17 mouse cellular contexts compared by ENCODE assay signal in the genomic region with DNA sequence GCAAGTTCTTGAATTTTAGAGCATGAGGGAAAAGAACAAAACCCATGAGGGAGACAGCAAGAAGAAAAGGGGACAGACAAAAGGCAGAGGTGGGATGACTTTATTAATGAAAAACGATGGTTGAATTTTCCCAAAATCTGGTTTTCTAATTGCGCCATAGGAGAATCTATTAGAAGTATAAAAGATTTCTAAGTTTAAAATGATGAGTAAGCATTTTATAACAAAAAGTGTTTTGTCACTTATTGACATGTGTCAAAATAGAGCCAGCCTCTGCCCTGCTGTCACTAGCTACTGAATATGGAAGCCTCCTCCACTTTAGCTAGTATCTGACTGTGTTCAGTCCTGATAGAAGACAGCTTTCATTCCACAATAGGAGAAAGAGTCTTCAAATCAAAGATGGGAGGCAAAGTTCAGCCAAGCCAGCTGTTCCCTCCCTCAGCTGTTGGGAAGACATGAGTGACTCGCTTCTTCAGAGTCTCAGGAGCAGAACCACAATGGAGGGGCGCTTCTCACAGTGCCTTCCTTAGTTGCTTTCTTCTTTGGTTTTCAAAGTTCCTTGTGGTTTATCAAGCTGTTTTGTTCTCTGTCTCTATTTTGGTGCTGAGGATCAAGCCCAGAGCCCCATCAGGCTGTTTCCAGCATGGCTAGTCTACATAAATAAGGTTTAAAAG.
DNase-seq lines count a peak whose midpoint lies in the region; TF ChIP-seq lines count a peak whose summit lies in the region.
"Had no signal": no experiment of that assay in that cellular context is flagged by ENCODE, and none has a peak within 500 bp of the region (broad histone marks: within the 10 kb centered on the region; RNA-seq: fewer than 3 reads in every experiment).

No protein-coding gene starts in this region.

- H3K9ac ChIP-seq in CH12.LX (ENCODE audit: insufficient read depth, low read depth) = no peak overlapping the region
- H3K9ac ChIP-seq: forebrain, embryonic 13.5 days; heart, embryonic 13.5 days; hindbrain, embryonic 15.5 days had no signal

- WGBS in thymus, adult 2 months = 55% methylated on average over 4 of the region's 4 CpGs

- no peak overlapping the region for H3K27ac ChIP-seq in thymus, adult 2 months (ENCODE audit: control insufficient read depth, insufficient read depth, low read length)
- no peak overlapping the region for H3K27ac ChIP-seq in CH12.LX (ENCODE audit: insufficient read depth, low read depth)
- H3K27ac ChIP-seq: embryonic facial prominence, embryonic 10.5 days; forebrain, embryonic 13.5 days; heart, embryonic 13.5 days; hindbrain, embryonic 15.5 days had no signal

- no peak for TF ChIP-seq POLR2A in thymus, adult 2 months (IDR thresholded peaks at IDR 0.05; ENCODE audit: control insufficient read depth, extremely low read depth, insufficient read depth, low read length, poor library complexity)
- TF ChIP-seq POLR2A in CH12.LX (IDR thresholded peaks at IDR 0.05; ENCODE audit: low read depth, low read length) (no peak), myocyte (IDR thresholded peaks at IDR 0.05; ENCODE audit: insufficient read length, low read depth) (no peak)

- TF ChIP-seq EP300 in CH12.LX (IDR thresholded peaks at IDR 0.05; ENCODE audit: low read length) = no peak

- peaks cover 10% of the 10 kb centered on the region for H3K9me3 ChIP-seq in CH12.LX (replicated peaks; ENCODE audit: low read length)
- H3K9me3 ChIP-seq: hindbrain, embryonic 15.5 days had no signal

- H3K4me3 ChIP-seq in thymus, adult 2 months (ENCODE audit: control insufficient read depth, insufficient read depth, low read length) = no peak overlapping the region
- H3K4me3 ChIP-seq in CH12.LX (replicated peaks in 1 of 3; ENCODE audit: low read depth in 2 of 3, low read length in 2 of 3, poor library complexity in 1 of 3) = no peak overlapping the region
- no peak overlapping the region for H3K4me3 ChIP-seq in myocyte
- H3K4me3 ChIP-seq: embryonic facial prominence, embryonic 10.5 days; forebrain, embryonic 13.5 days; heart, embryonic 13.5 days; hindbrain, embryonic 15.5 days had no signal

- in situ Hi-C loops in CH12.LX (cut with MboI; ENCODE audit: low pct_ligation_motif_present, low pct_unique_long_range_greater_than_20kb, low sequenced_read_pairs) = no loop called here

- no peaks in the 10 kb centered on the region for H3K36me3 ChIP-seq in thymus, adult 2 months (ENCODE audit: control insufficient read depth, insufficient read depth, low read length)
- H3K36me3 ChIP-seq in CH12.LX (replicated peaks in 1 of 2; ENCODE audit: control insufficient read depth in 1 of 2, insufficient read depth in 1 of 2, low read length in 1 of 2) = peaks cover 3 to 25% of the 10 kb centered on the region in 2 experiments
- H3K36me3 ChIP-seq in myocyte (ENCODE audit: control insufficient read depth, insufficient read depth) = no peaks in the 10 kb centered on the region
- H3K36me3 ChIP-seq: hindbrain, embryonic 15.5 days had no signal

- TF ChIP-seq CTCF in thymus, adult 2 months (IDR thresholded peaks at IDR 0.05; ENCODE audit: borderline replicate concordance, control insufficient read depth, extremely low read depth, insufficient read depth, low read length, poor library complexity) = no peak
- TF ChIP-seq CTCF in CH12.LX (conservative IDR thresholded peaks at IDR 0.05 in 1 of 2, IDR thresholded peaks at IDR 0.05 in 1 of 2; ENCODE audit: low read depth in 2 of 2, low read length in 2 of 2) = no peak

- H3ac ChIP-seq in myocyte (ENCODE audit: control insufficient read depth, insufficient read length) = no peak overlapping the region

- peak; percentile 14 for DNase-seq in kidney, postnatal 10 days
- DNase-seq in kidney, adult 9 months = no peak
- peak; percentile 27 for DNase-seq in thymus, adult 2 months
- no peak for DNase-seq in thymus, postnatal 14 days
- DNase-seq in CH12.LX (ENCODE audit: extremely low read depth) = no peak
- no peak for DNase-seq in spleen, adult 18-20 months
- DNase-seq: adrenal gland, postnatal 36 days; cerebellum, adult 2 months; cerebellum, postnatal 10 days; gastrocnemius, postnatal 36 days; heart, adult 11 months; heart, postnatal 36 days had no signal

- H3K79me2 ChIP-seq in CH12.LX (replicated peaks; ENCODE audit: control insufficient read depth, extremely low read depth, insufficient read depth, poor library complexity, severe bottlenecking) = peaks cover 9% of the 10 kb centered on the region
- no peaks in the 10 kb centered on the region for H3K79me2 ChIP-seq in myocyte (ENCODE audit: control insufficient read depth, insufficient read depth)

- TF ChIP-seq RAD21 in CH12.LX (IDR thresholded peaks at IDR 0.05; ENCODE audit: low read depth, low read length) = no peak

- dilution Hi-C loops in CH12.LX (cut with MboI; ENCODE audit: extremely low pct_ligation_motif_present, extremely low pct_unique_long_range_greater_than_20kb, low sequenced_read_pairs) = no loop called here

- no peaks in the 10 kb centered on the region for H3K27me3 ChIP-seq in thymus, adult 2 months (ENCODE audit: control insufficient read depth, insufficient read depth, low read length)
- H3K27me3 ChIP-seq in CH12.LX (replicated peaks) = no peaks in the 10 kb centered on the region
- no peaks in the 10 kb centered on the region for H3K27me3 ChIP-seq in myocyte (ENCODE audit: control insufficient read depth, insufficient read depth, insufficient read length)
- H3K27me3 ChIP-seq: forebrain, embryonic 13.5 days; heart, embryonic 13.5 days; hindbrain, embryonic 15.5 days had no signal

- H3K4me1 ChIP-seq in thymus, adult 2 months (replicated peaks; ENCODE audit: control insufficient read depth, insufficient read depth, low read length) = peaks cover 17% of the 10 kb centered on the region
- peaks cover 24 to 69% of the 10 kb centered on the region in 2 experiments for H3K4me1 ChIP-seq in CH12.LX (ENCODE audit: control insufficient read depth in 1 of 2, insufficient read depth in 2 of 2)
- H3K4me1 ChIP-seq: forebrain, embryonic 13.5 days; hindbrain, embryonic 15.5 days had no signal

- no peak overlapping the region for H3K4me2 ChIP-seq in CH12.LX (ENCODE audit: insufficient read depth, low read depth, poor library complexity, severe bottlenecking)
- peak overlapping the region; percentile 1 for H3K4me2 ChIP-seq in myocyte (ENCODE audit: low read depth)
- H3K4me2 ChIP-seq: forebrain, embryonic 13.5 days; heart, embryonic 13.5 days; hindbrain, embryonic 15.5 days had no signal

TF ChIP-seq in CH12.LX, 34 proteins besides CTCF, POLR2A, EP300 and RAD21:
- TF ChIP-seq CHD1 (IDR thresholded peaks at IDR 0.05; ENCODE audit: low read depth, low read length) = no peak
- peak; percentile 96 for TF ChIP-seq MAFK (IDR thresholded peaks at IDR 0.05; ENCODE audit: insufficient replicate concordance, low read length)

TF ChIP-seq in myocyte, 11 proteins besides CTCF, POLR2A, EP300 and RAD21:
- TF ChIP-seq POLR2AphosphoS2 (IDR thresholded peaks at IDR 0.05; ENCODE audit: insufficient read length, low read depth) (no peak), E2F4 (IDR thresholded peaks at IDR 0.05; ENCODE audit: insufficient read depth) (no peak), MYOG (IDR thresholded peaks at IDR 0.05; ENCODE audit: control insufficient read depth in 1 of 3, insufficient read depth in 1 of 3, insufficient read length in 2 of 3, low read depth in 2 of 3) (peak; percentile 12 to 77 (median 31)), SRF (IDR thresholded peaks at IDR 0.05; ENCODE audit: control insufficient read depth, insufficient read length, low read depth) (no peak), TCF12 (IDR thresholded peaks at IDR 0.05; ENCODE audit: insufficient read depth, poor library complexity, severe bottlenecking) (peak; percentile 49), CEBPB (IDR thresholded peaks at IDR 0.05; ENCODE audit: insufficient read depth, poor library complexity, severe bottlenecking) (no peak), TCF3 (IDR thresholded peaks at IDR 0.05; ENCODE audit: insufficient read length, low read depth) (no peak), USF1 (IDR thresholded peaks at IDR 0.05; ENCODE audit: low read depth) (no peak), MYOD1 (IDR thresholded peaks at IDR 0.05; ENCODE audit: control insufficient read depth in 1 of 3, insufficient read length in 2 of 3, low read depth in 2 of 3) (peak; percentile 26 to 88 (median 84)), REST (IDR thresholded peaks at IDR 0.05; ENCODE audit: insufficient read depth, insufficient read length) (no peak), MAX (IDR thresholded peaks at IDR 0.05; ENCODE audit: low read depth) (no peak)

Comparison
In these comparisons a context has a peak if more than half of its experiments do, and no peak if none do; other contexts are left out.
1. DNase-seq: peak in kidney, postnatal 10 days (single experiment) and thymus, adult 2 months (single experiment); none in kidney, adult 9 months (single experiment), thymus, postnatal 14 days (single experiment), CH12.LX (single experiment) and spleen, adult 18-20 months (0 of 2).